Mouse (Mus musculus): Measurements from ENCODE around the gene Atp2a2.

Atp2a2 gene

DNA sequence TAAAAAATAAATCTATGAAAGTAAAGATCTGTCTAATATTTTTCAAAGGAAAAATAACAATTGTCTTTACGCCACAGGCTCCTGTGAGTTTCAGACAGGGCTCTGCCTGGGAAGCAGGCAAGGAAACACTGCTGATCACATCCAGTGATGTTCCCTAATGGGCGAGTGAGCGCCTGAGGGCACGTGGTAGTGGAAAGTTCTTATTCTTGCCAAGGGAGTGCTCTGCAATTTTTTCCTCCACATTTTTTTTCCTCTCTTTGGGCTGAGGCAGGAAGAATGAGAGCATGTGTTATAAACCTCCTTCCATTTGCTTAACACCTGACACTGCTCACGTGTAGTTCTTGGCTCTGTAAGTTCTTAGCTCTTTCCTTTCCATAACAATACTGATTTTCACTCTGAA is 20.2 kb downstream of the Atp2a2 start:
- no peaks in the 10 kb centered on the region for H3K27me3 ChIP-seq (ENCODE audit: insufficient read depth, low read length)
- no peak for TF ChIP-seq CTCF (conservative IDR thresholded peaks at IDR 0.05; ENCODE audit: low read length)
- no peak for TF ChIP-seq POU5F1 (IDR thresholded peaks at IDR 0.05; ENCODE audit: borderline replicate concordance, low read length)
- no peak for TF ChIP-seq NANOG (IDR thresholded peaks at IDR 0.05; ENCODE audit: borderline replicate concordance, low read length)
- no peaks in the 10 kb centered on the region for H3K9me3 ChIP-seq (ENCODE audit: low read length)
- peaks cover 93% of the 10 kb centered on the region for H3K36me3 ChIP-seq (ENCODE audit: insufficient read depth, low read length)
- H3K4me3 ChIP-seq (replicated peaks; ENCODE audit: low read length) = no peak overlapping the region
- H3K4me1 ChIP-seq (replicated peaks; ENCODE audit: low read depth, low read length) = peaks cover 65% of the 10 kb centered on the region

GRCm38 (mm10) chr5:122479131-122479530 is 22.9 kb downstream of the Atp2a2 start:
- peaks cover 94% of the 10 kb centered on the region for H3K36me3 ChIP-seq (ENCODE audit: insufficient read depth, low read length)
- TF ChIP-seq POU5F1 (IDR thresholded peaks at IDR 0.05; ENCODE audit: borderline replicate concordance, low read length) = no peak
- 0 out of 2 replicates have a peak, but pooled peaks have one; percentile 4 for TF ChIP-seq NANOG (IDR thresholded peaks at IDR 0.05; ENCODE audit: borderline replicate concordance, low read length)
- no peak for TF ChIP-seq CTCF (conservative IDR thresholded peaks at IDR 0.05; ENCODE audit: low read length)

GRCm38 (mm10) chr5:122477492-122477891 is 24.5 kb downstream of the Atp2a2 start:
- no peak for TF ChIP-seq CTCF (conservative IDR thresholded peaks at IDR 0.05; ENCODE audit: low read length)
- TF ChIP-seq NANOG (IDR thresholded peaks at IDR 0.05; ENCODE audit: borderline replicate concordance, low read length) = no peak
- no peak for TF ChIP-seq POU5F1 (IDR thresholded peaks at IDR 0.05; ENCODE audit: borderline replicate concordance, low read length)
- Histone ChIP-seq H3K36me3 (ENCODE audit: insufficient read depth, low read length) (peaks cover 94% of the 10 kb centered on the region), H3K4me1 (replicated peaks; ENCODE audit: low read depth, low read length) (peaks cover 57% of the 10 kb centered on the region), H3K27me3 (ENCODE audit: insufficient read depth, low read length) (no peaks in the 10 kb centered on the region), H3K4me3 (replicated peaks; ENCODE audit: low read length) (no peak overlapping the region), H3K9me3 (ENCODE audit: low read length) (no peaks in the 10 kb centered on the region)

More at GRCm38 (mm10) chr5:122479131-122479530, 22.9 kb downstream of the Atp2a2 start:
- no peaks in the 10 kb centered on the region for H3K9me3 ChIP-seq (ENCODE audit: low read length)
- H3K27me3 ChIP-seq (ENCODE audit: insufficient read depth, low read length) = no peaks in the 10 kb centered on the region
- no peak overlapping the region for H3K4me3 ChIP-seq (replicated peaks; ENCODE audit: low read length)
- peaks cover 70% of the 10 kb centered on the region for H3K4me1 ChIP-seq (replicated peaks; ENCODE audit: low read depth, low read length)

DNA sequence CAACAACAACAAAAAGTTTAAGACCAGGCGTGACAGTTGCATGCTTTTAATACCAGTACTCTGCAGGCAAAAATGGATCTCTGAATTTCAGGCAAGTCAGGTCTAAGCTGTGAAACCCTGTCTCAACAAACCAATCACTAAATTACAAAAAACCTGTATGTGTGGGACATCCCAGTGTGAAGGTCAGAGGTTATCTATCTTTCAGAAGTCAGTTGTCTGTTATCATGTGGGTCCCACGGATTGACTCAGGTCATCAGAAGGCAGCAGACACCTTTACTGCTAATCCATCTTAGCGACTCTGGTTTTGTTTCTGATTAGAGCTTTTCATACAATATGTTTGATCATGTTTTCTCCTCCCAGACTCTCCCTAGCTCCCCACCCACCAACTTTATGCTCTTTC is 25.9 kb downstream of the Atp2a2 start:
- H3K4me1 ChIP-seq (replicated peaks; ENCODE audit: low read depth, low read length) = peaks cover 45% of the 10 kb centered on the region

GRCm38 (mm10) chr5:122474643-122475363 is 27.2 kb downstream of the Atp2a2 start:
- H3K36me3 ChIP-seq (ENCODE audit: insufficient read depth, low read length) = peaks cover 95% of the 10 kb centered on the region
- H3K27me3 ChIP-seq (ENCODE audit: insufficient read depth, low read length) = no peaks in the 10 kb centered on the region
- peaks cover 35% of the 10 kb centered on the region for H3K4me1 ChIP-seq (replicated peaks; ENCODE audit: low read depth, low read length)
- H3K4me3 ChIP-seq (replicated peaks; ENCODE audit: low read length) = no peak overlapping the region
- TF ChIP-seq NANOG (IDR thresholded peaks at IDR 0.05; ENCODE audit: borderline replicate concordance, low read length) (no peak), POU5F1 (IDR thresholded peaks at IDR 0.05; ENCODE audit: borderline replicate concordance, low read length) (no peak), CTCF (conservative IDR thresholded peaks at IDR 0.05; ENCODE audit: low read length) (no peak; the same call in 1 of the 2 replicates)
- H3K9me3 ChIP-seq (ENCODE audit: low read length) = no peaks in the 10 kb centered on the region

More for the DNA sequence above, 25.9 kb downstream of the Atp2a2 start:
- Histone ChIP-seq H3K36me3 (ENCODE audit: insufficient read depth, low read length) (peaks cover 95% of the 10 kb centered on the region), H3K4me3 (replicated peaks; ENCODE audit: low read length) (no peak overlapping the region), H3K27me3 (ENCODE audit: insufficient read depth, low read length) (no peaks in the 10 kb centered on the region), H3K9me3 (ENCODE audit: low read length) (no peaks in the 10 kb centered on the region)
- no peak for TF ChIP-seq NANOG (IDR thresholded peaks at IDR 0.05; ENCODE audit: borderline replicate concordance, low read length)

DNA sequence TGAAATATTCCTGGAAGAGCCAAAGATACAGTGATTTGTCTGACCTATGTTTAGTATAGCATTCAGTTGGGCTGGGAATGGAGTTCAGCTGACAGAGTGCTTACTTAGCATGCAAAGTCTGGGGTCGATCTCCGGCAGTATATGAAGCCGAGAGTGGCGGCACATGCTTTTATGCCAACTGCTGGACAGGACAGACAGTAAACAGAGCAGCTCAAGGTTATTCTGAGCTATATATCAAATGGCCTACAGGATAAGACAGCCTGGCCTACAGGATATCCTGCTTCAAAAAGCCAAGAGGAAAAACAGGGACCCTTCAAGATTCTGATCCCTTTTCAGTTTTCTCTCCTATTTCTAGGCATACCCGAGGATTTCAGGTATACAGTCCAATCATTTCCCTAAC is 30.4 kb downstream of the Atp2a2 start:
- Histone ChIP-seq H3K36me3 (ENCODE audit: insufficient read depth, low read length) (peaks cover 100% of the 10 kb centered on the region), H3K27me3 (ENCODE audit: insufficient read depth, low read length) (no peaks in the 10 kb centered on the region), H3K9me3 (ENCODE audit: low read length) (no peaks in the 10 kb centered on the region), H3K4me3 (replicated peaks; ENCODE audit: low read length) (no peak overlapping the region), H3K4me1 (replicated peaks; ENCODE audit: low read depth, low read length) (peaks cover 26% of the 10 kb centered on the region)
- TF ChIP-seq NANOG (IDR thresholded peaks at IDR 0.05; ENCODE audit: borderline replicate concordance, low read length) (no peak), CTCF (conservative IDR thresholded peaks at IDR 0.05; ENCODE audit: low read length) (no peak)

DNA sequence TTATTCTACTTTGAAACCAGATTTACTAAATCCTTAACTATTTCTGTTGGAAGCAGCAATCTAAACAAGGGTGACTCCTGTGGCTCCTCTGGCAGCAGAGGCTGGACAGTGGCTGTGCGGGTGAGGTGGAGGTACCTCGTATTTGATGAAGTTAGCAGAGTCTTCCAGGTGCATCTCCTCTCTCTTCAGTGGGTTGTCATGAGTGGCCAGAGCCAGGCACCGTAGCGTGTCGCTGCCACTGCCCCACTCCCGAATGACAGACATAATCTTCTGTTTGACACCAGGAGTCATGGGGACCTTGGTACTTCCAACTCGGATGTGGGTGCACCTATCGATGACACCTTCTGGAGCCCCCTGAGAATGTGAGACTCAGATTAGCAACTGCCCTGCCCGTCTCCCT is 40.6 kb downstream of the Atp2a2 start:
- H3K27me3 ChIP-seq (ENCODE audit: insufficient read depth, low read length) = no peaks in the 10 kb centered on the region
- peaks cover 34% of the 10 kb centered on the region for H3K4me1 ChIP-seq (replicated peaks; ENCODE audit: low read depth, low read length)
- no peak for TF ChIP-seq CTCF (conservative IDR thresholded peaks at IDR 0.05; ENCODE audit: low read length)
- no peak for TF ChIP-seq NANOG (IDR thresholded peaks at IDR 0.05; ENCODE audit: borderline replicate concordance, low read length)
- no peak for TF ChIP-seq POU5F1 (IDR thresholded peaks at IDR 0.05; ENCODE audit: borderline replicate concordance, low read length)
- peaks cover 100% of the 10 kb centered on the region for H3K36me3 ChIP-seq (ENCODE audit: insufficient read depth, low read length)
- H3K4me3 ChIP-seq (replicated peaks; ENCODE audit: low read length) = no peak overlapping the region
- H3K9me3 ChIP-seq (ENCODE audit: low read length) = no peaks in the 10 kb centered on the region

- Histone ChIP-seq H3K9me3 (ENCODE audit: low read length) (no peaks in the 10 kb centered on the region), H3K27me3 (ENCODE audit: insufficient read depth, low read length) (no peaks in the 10 kb centered on the region), H3K4me3 (replicated peaks; ENCODE audit: low read length) (no peak overlapping the region), H3K36me3 (ENCODE audit: insufficient read depth, low read length) (peaks cover 100% of the 10 kb centered on the region), H3K4me1 (replicated peaks; ENCODE audit: low read depth, low read length) (peaks cover 41% of the 10 kb centered on the region)
- no peak for TF ChIP-seq CTCF (conservative IDR thresholded peaks at IDR 0.05; ENCODE audit: low read length)
- TF ChIP-seq POU5F1 (IDR thresholded peaks at IDR 0.05; ENCODE audit: borderline replicate concordance, low read length) = no peak
- no peak for TF ChIP-seq NANOG (IDR thresholded peaks at IDR 0.05; ENCODE audit: borderline replicate concordance, low read length)
Observed at GRCm38 (mm10) chr5:122460656-122461055, 41.4 kb downstream of the Atp2a2 start.

DNA sequence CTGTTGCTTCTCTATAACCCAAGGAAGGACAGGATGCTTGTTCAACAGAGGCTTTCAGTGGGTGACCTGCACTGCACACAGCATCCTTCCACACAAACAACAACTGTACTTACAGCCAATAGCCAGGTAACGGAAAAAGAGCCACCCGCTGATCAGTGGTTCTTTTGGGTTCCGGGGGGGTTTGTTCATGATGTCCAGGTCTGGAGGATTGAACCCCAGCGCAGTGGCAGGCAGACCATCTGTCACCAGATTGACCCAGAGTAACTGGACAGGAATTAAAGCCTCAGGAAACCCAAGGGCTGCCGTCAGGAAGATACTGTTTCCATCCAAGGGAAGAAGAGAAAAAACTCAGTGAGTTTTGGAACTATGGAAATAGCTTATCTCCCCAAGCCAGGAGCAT is 42.7 kb downstream of the Atp2a2 start:
- Histone ChIP-seq H3K4me1 (replicated peaks; ENCODE audit: low read depth, low read length) (peaks cover 55% of the 10 kb centered on the region), H3K36me3 (ENCODE audit: insufficient read depth, low read length) (peaks cover 100% of the 10 kb centered on the region)

More for the DNA sequence above, 42.7 kb downstream of the Atp2a2 start:
- no peak for TF ChIP-seq POU5F1 (IDR thresholded peaks at IDR 0.05; ENCODE audit: borderline replicate concordance, low read length)
- TF ChIP-seq CTCF (conservative IDR thresholded peaks at IDR 0.05; ENCODE audit: low read length) = no peak
- TF ChIP-seq NANOG (IDR thresholded peaks at IDR 0.05; ENCODE audit: borderline replicate concordance, low read length) = no peak
- Histone ChIP-seq H3K27me3 (ENCODE audit: insufficient read depth, low read length) (no peaks in the 10 kb centered on the region), H3K4me3 (replicated peaks; ENCODE audit: low read length) (no peak overlapping the region), H3K9me3 (ENCODE audit: low read length) (no peaks in the 10 kb centered on the region)

Measured in E14TG2a.4 (cell line).